Mouse (Mus musculus): Measurements from ENCODE around the gene Lnx2.

DNA sequence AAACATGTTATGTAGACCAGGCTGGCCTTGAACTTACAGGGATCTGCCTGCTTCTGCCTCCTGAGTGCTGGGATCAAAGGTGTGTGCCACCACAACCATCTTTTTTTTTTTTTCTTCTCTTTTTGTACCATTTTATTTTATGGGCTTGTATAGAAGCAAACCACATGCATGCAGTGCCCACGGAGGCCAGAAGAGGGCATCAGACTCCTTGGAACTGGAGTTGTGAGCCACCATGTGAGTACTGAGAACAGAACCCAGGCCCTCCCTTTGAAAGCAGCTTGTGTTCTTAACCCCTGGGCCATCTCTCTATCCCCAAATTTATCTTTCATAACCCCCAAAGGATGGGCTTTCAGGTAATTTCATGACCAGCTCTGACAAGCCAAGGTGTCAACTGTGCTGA, 73.1 kb downstream of the Lnx2 start:
- TF ChIP-seq CTCF (IDR thresholded peaks at IDR 0.05; ENCODE audit: control insufficient read depth, insufficient read depth, insufficient read length), result no peak
- TF ChIP-seq USF1 (IDR thresholded peaks at IDR 0.05; ENCODE audit: low read depth), result no peak
- no peak for TF ChIP-seq MAX (IDR thresholded peaks at IDR 0.05)
- TF ChIP-seq MYOG (IDR thresholded peaks at IDR 0.05; ENCODE audit: control insufficient read depth, extremely low read depth, insufficient read length), result no peak

Measured in C2C12 (cell line).